Mouse (Mus musculus) left cerebral cortex, adult 2 months (tissue): Measurements from ENCODE around the gene Crtc1. TPM values are rescaled to one million over a fixed set of nuclear protein-coding genes. Genes with fewer than 3 reads are reported as not detected.

Source experiments
- DNase-seq, 2 experiments: peaks; one replicate each; pipeline ENCODE4 v3.0.0; 2021 to 2022; ENCODE audit warnings: low spot score in 2 of 2, mixed read lengths in 1 of 2; ENCODE audit errors: extremely low spot score in 1 of 2
- H3K27ac ChIP-seq: fragments of 200-600 bp; 2 replicates; pipeline ENCODE4 v1.8.1; 2022
- H3K4me3 ChIP-seq: fragments of 200-600 bp; 2 replicates; pipeline ENCODE4 v1.8.1; 2022
- CTCF ChIP-seq: fragments of 200-600 bp; IDR thresholded peaks from 2 replicates; pipeline ENCODE4 v1.8.1; 2022; ENCODE audit warnings: antibody characterized with exemption, mild to moderate bottlenecking, moderate library complexity
- intact Hi-C: fragments of 180-260 bp; cut with DNase I; formaldehyde crosslinking; loops from one replicate; pipeline ENCODE4 v1.15.1; 2025
- total RNA-seq, 2 experiments: library from RNA; stranded (reverse); gene quantifications; 2 replicates each; pipeline ENCODE4 v1.2.3; 2021

The Crtc1 gene
- total RNA-seq, 2 experiments from 2014 or later: 134 to 153 TPM

GRCm38 (mm10) chr8:70338931-70339330, 100.4 kb downstream of the Crtc1 start:
- no peak for TF ChIP-seq CTCF
- no peak overlapping the region for H3K4me3 ChIP-seq
- no peak for DNase-seq
- intact Hi-C loops: no loop called here
- no peak overlapping the region for H3K27ac ChIP-seq

GRCm38 (mm10) chr8:70332878-70333202, 106.5 kb downstream of the Crtc1 start:
- Histone ChIP-seq H3K4me3 (no peak overlapping the region), H3K27ac (no peak overlapping the region; the same call in 1 of the 2 replicates)
- DNase-seq: no peak
- intact Hi-C loops: no loop called here
- TF ChIP-seq CTCF: no peak

Other genes starting within 250 kb of the Crtc1 start
- gene Slc25a42, start 227.3 kb downstream of the Crtc1 start, total RNA-seq: 10 to 100 TPM; 39.0 to 45.4 TPM
- 100 to 1,000 TPM; 116 to 117 TPM for gene Sugp2, start 205.4 kb downstream of the Crtc1 start, total RNA-seq
- 10 to 100 TPM; 40.8 to 43.1 TPM for gene Armc6, start 205.1 kb downstream of the Crtc1 start, total RNA-seq
- gene Homer3, start 156.8 kb downstream of the Crtc1 start, total RNA-seq: 1 to 10 TPM; 6.9 to 7.3 TPM
- 10 to 100 TPM; 43.9 to 47.5 TPM for gene Ddx49, start 137.1 kb downstream of the Crtc1 start, total RNA-seq
- gene Cope, start 137.1 kb downstream of the Crtc1 start, total RNA-seq: 100 to 1,000 TPM; 137 to 145 TPM
- gene Cers1, start 123.8 kb downstream of the Crtc1 start, total RNA-seq: 100 to 1,000 TPM in 1 of 2 experiments, 10 to 100 TPM in 1; 94.8 to 104 TPM
- gene Gdf1, start 109.8 kb downstream of the Crtc1 start, total RNA-seq: 10 to 100 TPM in 1 of 2 experiments, 1 to 10 TPM in 1; 8.2 to 17.1 TPM
- 10 to 100 TPM; 66.0 to 70.0 TPM for gene Upf1, start 86.3 kb downstream of the Crtc1 start, total RNA-seq
- gene Comp, start 66.0 kb downstream of the Crtc1 start, total RNA-seq: under 1 TPM; 0.32 to 0.33 TPM
- 10 to 100 TPM; 43.7 to 44.4 TPM for gene Klhl26, start 37.4 kb upstream of the Crtc1 start, total RNA-seq
- 100 to 1,000 TPM; 295 to 302 TPM for gene Tmem59l, start 47.8 kb upstream of the Crtc1 start, total RNA-seq
- 1 to 10 TPM; 2.6 to 3.0 TPM for gene Crlf1, start 53.6 kb upstream of the Crtc1 start, total RNA-seq
- gene Rex1bd, start 67.2 kb upstream of the Crtc1 start, total RNA-seq: 100 to 1,000 TPM; 108 to 110 TPM
- gene Uba52, start 71.2 kb upstream of the Crtc1 start, total RNA-seq: 100 to 1,000 TPM; 788 to 861 TPM
- gene Fkbp8, start 88.1 kb upstream of the Crtc1 start, total RNA-seq: 100 to 1,000 TPM; 392 to 410 TPM
- gene Kxd1, start 88.4 kb upstream of the Crtc1 start, total RNA-seq: 10 to 100 TPM; 39.8 to 44.4 TPM
- gene Ell, start 99.9 kb upstream of the Crtc1 start, total RNA-seq: 10 to 100 TPM; 18.6 to 20.8 TPM
- gene Isyna1, start 154.8 kb upstream of the Crtc1 start, total RNA-seq: 10 to 100 TPM; 52.9 to 55.3 TPM
- 100 to 1,000 TPM; 221 to 261 TPM for gene Ssbp4, start 169.3 kb upstream of the Crtc1 start, total RNA-seq
- gene Lrrc25, start 176.6 kb upstream of the Crtc1 start, total RNA-seq: under 1 TPM; 0.70 to 0.96 TPM
- gene Gdf15, start 192.9 kb upstream of the Crtc1 start, total RNA-seq: not detected
- gene Pgpep1, start 220.8 kb upstream of the Crtc1 start, total RNA-seq: 10 to 100 TPM; 15.5 to 17.5 TPM
- 10 to 100 TPM; 62.1 to 62.9 TPM for gene Lsm4, start 233.7 kb upstream of the Crtc1 start, total RNA-seq